Mouse (Mus musculus) liver, embryonic 16.5 days (tissue): ENCODE results near the gene Erbb2. TPM values are rescaled to one million over a fixed set of nuclear protein-coding genes. Genes with fewer than 3 reads are reported as not detected.
"Not testable (repeated sequence)": the region's sequence is repeated elsewhere in the genome, so short reads cannot be mapped to it uniquely, and the experiment has no call there.

ENCODE experiments used
- ATAC-seq: fragments of 200-750 bp; cut with Nextera tagmentation; 2 replicates; pipeline ENCODE4 v1.8.0; 2017; ENCODE audit warnings: low read depth, mild to moderate bottlenecking, moderate number of reproducible peaks, moderate library complexity
- H3K27ac ChIP-seq: fragments of 300-500 bp; sonication (generic); 2 replicates; pipeline ENCODE4 v1.5.1; 2014; ENCODE audit warnings: mild to moderate bottlenecking, low read length
- H3K27me3 ChIP-seq: fragments of 300-500 bp; sonication (generic); 2 replicates; pipeline ENCODE4 v1.6.1; 2014; ENCODE audit warnings: low read depth, low read length, mixed read lengths; ENCODE audit not compliant: control insufficient read depth, insufficient read depth
- H3K36me3 ChIP-seq: fragments of 300-500 bp; sonication (generic); 2 replicates; pipeline ENCODE4 v1.6.1; 2014; ENCODE audit warnings: mild to moderate bottlenecking; ENCODE audit not compliant: control insufficient read depth, insufficient read depth
- H3K4me1 ChIP-seq: fragments of 300-500 bp; sonication (generic); 2 replicates; pipeline ENCODE4 v1.6.1; 2014; ENCODE audit warnings: low read depth, low read length, mixed read lengths; ENCODE audit not compliant: control insufficient read depth
- H3K4me2 ChIP-seq: fragments of 300-500 bp; sonication (generic); 2 replicates; pipeline ENCODE4 v1.6.1; 2014; ENCODE audit warnings: low read depth, low read length, mixed read lengths
- H3K4me3 ChIP-seq: fragments of 300-500 bp; sonication (generic); 2 replicates; pipeline ENCODE4 v1.5.1; 2014; ENCODE audit warnings: low read depth, mild to moderate bottlenecking, low read length
- H3K9ac ChIP-seq: fragments of 300-500 bp; sonication (generic); 2 replicates; pipeline ENCODE4 v1.6.1; 2014; ENCODE audit warnings: low read depth, low read length
- H3K9me3 ChIP-seq: fragments of 300-500 bp; sonication (generic); replicated peaks from 2 replicates; pipeline ENCODE4 v1.6.1; 2016; ENCODE audit warnings: low read length; ENCODE audit not compliant: control insufficient read depth
- WGBS: fragments of 180-500 bp; shearing (Covaris S2); extraction: QIAGEN DNeasy Blood & Tissue Kit; methylation state at CpG from one replicate; pipeline ENCODE4 v1.1.7; 2014; ENCODE audit not compliant: insufficient replicate concordance; 5-methylcytosine and 5-hydroxymethylcytosine counted together
- polyA plus RNA-seq: library from polyadenylated mRNA; unstranded; fragments of >200 nt; fragmentation: Nextera tagmentation; extraction: Ambion mirVana; gene quantifications from 2 replicates; pipeline ENCODE4 v1.2.1, GENCODE M21; 2015

The Erbb2 gene
- polyA plus RNA-seq, 1 experiment from 2014 or later = 2.1 TPM

- WGBS = 2% methylated on average over 2 of the region's 2 CpGs
- no peaks in the 10 kb centered on the region for H3K9me3 ChIP-seq
- no peak overlapping the region for H3K9ac ChIP-seq
- H3K4me1 ChIP-seq = no peaks in the 10 kb centered on the region
- ATAC-seq = no peak
- H3K4me2 ChIP-seq = no peak overlapping the region
- no peaks in the 10 kb centered on the region for H3K27me3 ChIP-seq
- H3K4me3 ChIP-seq = no peak overlapping the region
- no peak overlapping the region for H3K27ac ChIP-seq
- H3K36me3 ChIP-seq = peaks cover 10% of the 10 kb centered on the region
Measured at GRCm38 (mm10) chr11:98372406-98372805, 39.9 kb upstream of the Erbb2 start.

GRCm38 (mm10) chr11:98373244-98373643 lies 39.0 kb upstream of the Erbb2 start:
- Histone ChIP-seq H3K9ac (no peak overlapping the region), H3K4me1 (no peaks in the 10 kb centered on the region), H3K36me3 (peaks cover 14% of the 10 kb centered on the region), H3K4me2 (no peak overlapping the region), H3K27ac (no peak overlapping the region), H3K27me3 (no peaks in the 10 kb centered on the region), H3K9me3 (no peaks in the 10 kb centered on the region), H3K4me3 (no peak overlapping the region)
- WGBS = 70% methylated on average over 6 of the region's 6 CpGs
- ATAC-seq = no peak

GRCm38 (mm10) chr11:98374266-98374665 lies 38.0 kb upstream of the Erbb2 start:
- WGBS = 87% methylated on average over 8 of the region's 8 CpGs
- ATAC-seq = no peak
- Histone ChIP-seq H3K4me2 (no peak overlapping the region), H3K4me3 (no peak overlapping the region), H3K27ac (no peak overlapping the region), H3K9ac (no peak overlapping the region), H3K4me1 (no peaks in the 10 kb centered on the region), H3K27me3 (no peaks in the 10 kb centered on the region), H3K36me3 (peaks cover 19% of the 10 kb centered on the region), H3K9me3 (no peaks in the 10 kb centered on the region)

GRCm38 (mm10) chr11:98376756-98377155 lies 35.5 kb upstream of the Erbb2 start:
- no peak for ATAC-seq
- no peaks in the 10 kb centered on the region for H3K9me3 ChIP-seq
- peaks cover 19% of the 10 kb centered on the region for H3K36me3 ChIP-seq
- H3K9ac ChIP-seq = no peak overlapping the region
- no peaks in the 10 kb centered on the region for H3K4me1 ChIP-seq
- H3K27me3 ChIP-seq = no peaks in the 10 kb centered on the region
- H3K4me3 ChIP-seq = no peak overlapping the region
- 72% methylated on average over 5 of the region's 5 CpGs for WGBS
- no peak overlapping the region for H3K27ac ChIP-seq
- no peak overlapping the region for H3K4me2 ChIP-seq

- ATAC-seq = no peak
- Histone ChIP-seq H3K4me1 (no peaks in the 10 kb centered on the region), H3K4me3 (no peak overlapping the region), H3K4me2 (no peak overlapping the region), H3K9me3 (no peaks in the 10 kb centered on the region), H3K36me3 (peaks cover 19% of the 10 kb centered on the region), H3K27ac (no peak overlapping the region), H3K27me3 (no peaks in the 10 kb centered on the region), H3K9ac (no peak overlapping the region)
- 77% methylated on average over 11 of the region's 11 CpGs for WGBS
Measured at GRCm38 (mm10) chr11:98377787-98378186, 34.5 kb upstream of the Erbb2 start.

- H3K4me3 ChIP-seq = no peak overlapping the region
- peaks cover 5% of the 10 kb centered on the region for H3K27me3 ChIP-seq
- H3K36me3 ChIP-seq = peaks cover 19% of the 10 kb centered on the region
- H3K9ac ChIP-seq = no peak overlapping the region
- WGBS = 71% methylated on average over 7 of the region's 7 CpGs
- no peaks in the 10 kb centered on the region for H3K4me1 ChIP-seq
- no peaks in the 10 kb centered on the region for H3K9me3 ChIP-seq
- H3K4me2 ChIP-seq = no peak overlapping the region
- no peak overlapping the region for H3K27ac ChIP-seq
- ATAC-seq = no peak
Measured at GRCm38 (mm10) chr11:98379379-98379778, 32.9 kb upstream of the Erbb2 start.

GRCm38 (mm10) chr11:98380106-98380505 lies 32.2 kb upstream of the Erbb2 start:
- H3K4me2 ChIP-seq = no peak overlapping the region
- H3K27me3 ChIP-seq = peaks cover 12% of the 10 kb centered on the region
- ATAC-seq = no peak
- H3K9ac ChIP-seq = no peak overlapping the region
- no peak overlapping the region for H3K4me3 ChIP-seq
- H3K36me3 ChIP-seq = peaks cover 19% of the 10 kb centered on the region
- no peaks in the 10 kb centered on the region for H3K9me3 ChIP-seq
- H3K27ac ChIP-seq = no peak overlapping the region
- 70% methylated on average over 6 of the region's 6 CpGs for WGBS
- H3K4me1 ChIP-seq = no peaks in the 10 kb centered on the region

- ATAC-seq = no peak
- no peak overlapping the region for H3K4me2 ChIP-seq
- 79% methylated on average over 2 of the region's 2 CpGs for WGBS
Measured at GRCm38 (mm10) chr11:98381651-98382050, 30.6 kb upstream of the Erbb2 start.

GRCm38 (mm10) chr11:98382405-98382804 lies 29.9 kb upstream of the Erbb2 start:
- not testable (repeated sequence) for H3K27ac ChIP-seq, ATAC-seq, H3K4me3 ChIP-seq, H3K36me3 ChIP-seq, H3K4me1 ChIP-seq, H3K4me2 ChIP-seq, H3K9ac ChIP-seq, H3K9me3 ChIP-seq
- peaks cover 35% of the 10 kb centered on the region for H3K27me3 ChIP-seq
- 43% methylated on average over 2 of the region's 2 CpGs for WGBS

More at GRCm38 (mm10) chr11:98381651-98382050, 30.6 kb upstream of the Erbb2 start:
- Histone ChIP-seq H3K27me3 (peaks cover 27% of the 10 kb centered on the region), H3K9ac (no peak overlapping the region), H3K4me3 (no peak overlapping the region), H3K36me3 (peaks cover 13% of the 10 kb centered on the region), H3K9me3 (no peaks in the 10 kb centered on the region), H3K27ac (no peak overlapping the region), H3K4me1 (no peaks in the 10 kb centered on the region)
